Mouse (Mus musculus) myocyte (in vitro differentiated cells): Measurements from ENCODE around the gene Dnase1l3. TPM values are rescaled to one million over a fixed set of nuclear protein-coding genes. Genes with fewer than 3 reads are reported as not detected.

ENCODE experiments used
- H3K27me3 ChIP-seq: one replicate; pipeline ENCODE4 v1.6.1; 2011; ENCODE audit not compliant: control insufficient read depth, insufficient read depth, insufficient read length
- H3K36me3 ChIP-seq: one replicate; pipeline ENCODE4 v1.6.1; 2011; ENCODE audit not compliant: control insufficient read depth, insufficient read depth
- H3K4me2 ChIP-seq: one replicate; pipeline ENCODE4 v1.6.1; 2011; ENCODE audit warnings: low read depth, control low read depth
- H3K4me3 ChIP-seq: one replicate; pipeline ENCODE4 v1.5.1; 2011; ENCODE audit warnings: mild to moderate bottlenecking, control low read depth, moderate library complexity
- H3K79me2 ChIP-seq: one replicate; pipeline ENCODE4 v1.6.1; 2011; ENCODE audit not compliant: control insufficient read depth, insufficient read depth
- H3ac ChIP-seq: one replicate; pipeline ENCODE4 v1.6.1; 2011; ENCODE audit not compliant: control insufficient read depth, insufficient read length
- CEBPB ChIP-seq: IDR thresholded peaks from 2 replicates; pipeline ENCODE4 v1.6.1; 2011; ENCODE audit warnings: mild to moderate bottlenecking, moderate library complexity; ENCODE audit not compliant: poor library complexity, insufficient read depth, severe bottlenecking
- MAX ChIP-seq: IDR thresholded peaks from one replicate; pipeline ENCODE4 v1.6.1; 2011; ENCODE audit warnings: low read depth, mild to moderate bottlenecking, control low read depth
- MYOD1 ChIP-seq, 3 experiments: IDR thresholded peaks; one replicate each; pipeline ENCODE4 v1.6.1; 2011; ENCODE audit warnings: control low read depth in 2 of 3, low read depth in 2 of 3, mild to moderate bottlenecking in 2 of 3, moderate library complexity in 1 of 3; ENCODE audit not compliant: insufficient read length in 2 of 3, control insufficient read depth in 1 of 3
- MYOG ChIP-seq, 3 experiments: IDR thresholded peaks; one replicate each; pipeline ENCODE4 v1.6.1; 2011; ENCODE audit warnings: control low read depth in 2 of 3, low read depth in 2 of 3, mild to moderate bottlenecking in 2 of 3; ENCODE audit not compliant: insufficient read length in 2 of 3, control insufficient read depth in 1 of 3, insufficient read depth in 1 of 3
- POLR2A ChIP-seq: IDR thresholded peaks from one replicate; pipeline ENCODE4 v1.6.1; 2011; ENCODE audit warnings: low read depth, mild to moderate bottlenecking, control low read depth, moderate library complexity; ENCODE audit not compliant: insufficient read length
- POLR2AphosphoS2 ChIP-seq: IDR thresholded peaks from one replicate; pipeline ENCODE4 v1.6.1; 2011; ENCODE audit warnings: low read depth, control low read depth; ENCODE audit not compliant: insufficient read length
- REST ChIP-seq: IDR thresholded peaks from one replicate; pipeline ENCODE4 v1.6.1; 2011; ENCODE audit warnings: mild to moderate bottlenecking, control low read depth, moderate library complexity; ENCODE audit not compliant: insufficient read depth, insufficient read length
- TCF12 ChIP-seq: IDR thresholded peaks from one replicate; pipeline ENCODE4 v1.6.1; 2011; ENCODE audit warnings: mild to moderate bottlenecking, control low read depth; ENCODE audit not compliant: poor library complexity, insufficient read depth, severe bottlenecking
- TCF3 ChIP-seq: IDR thresholded peaks from one replicate; pipeline ENCODE4 v1.6.1; 2011; ENCODE audit warnings: low read depth, control low read depth; ENCODE audit not compliant: insufficient read length
- USF1 ChIP-seq: IDR thresholded peaks from one replicate; pipeline ENCODE4 v1.6.1; 2011; ENCODE audit warnings: low read depth, mild to moderate bottlenecking, control low read depth, moderate library complexity
- polyA plus RNA-seq: library from polyadenylated mRNA; unstranded; fragments of >200 nt; fragmentation: generic; extraction: Trizol; gene quantifications from one replicate; pipeline ENCODE4 v1.2.1, GENCODE M21; 2012; ENCODE audit warnings: missing spikeins

Gene Dnase1l3
- polyA plus RNA-seq, 1 experiment = 0.86 TPM

- TF ChIP-seq TCF3 = no peak
- TF ChIP-seq USF1 = no peak
- no peak for TF ChIP-seq POLR2A
- no peak for TF ChIP-seq MYOD1 (IDR thresholded peaks at IDR 0.05; ENCODE audit: control insufficient read depth in 1 of 3, insufficient read length in 2 of 3, low read depth in 2 of 3)
- TF ChIP-seq MAX = no peak
- no peak for TF ChIP-seq CEBPB
- TF ChIP-seq POLR2AphosphoS2 = no peak
- TF ChIP-seq REST = no peak
- no peak for TF ChIP-seq TCF12
- Histone ChIP-seq H3K4me3 (no peak overlapping the region), H3K79me2 (no peaks in the 10 kb centered on the region), H3ac (no peak overlapping the region), H3K36me3 (peaks cover 43% of the 10 kb centered on the region), H3K4me2 (no peak overlapping the region), H3K27me3 (no peaks in the 10 kb centered on the region)
Measured at GRCm38 (mm10) chr14:7919309-7919708, 75.1 kb downstream of the Dnase1l3 start.

DNA sequence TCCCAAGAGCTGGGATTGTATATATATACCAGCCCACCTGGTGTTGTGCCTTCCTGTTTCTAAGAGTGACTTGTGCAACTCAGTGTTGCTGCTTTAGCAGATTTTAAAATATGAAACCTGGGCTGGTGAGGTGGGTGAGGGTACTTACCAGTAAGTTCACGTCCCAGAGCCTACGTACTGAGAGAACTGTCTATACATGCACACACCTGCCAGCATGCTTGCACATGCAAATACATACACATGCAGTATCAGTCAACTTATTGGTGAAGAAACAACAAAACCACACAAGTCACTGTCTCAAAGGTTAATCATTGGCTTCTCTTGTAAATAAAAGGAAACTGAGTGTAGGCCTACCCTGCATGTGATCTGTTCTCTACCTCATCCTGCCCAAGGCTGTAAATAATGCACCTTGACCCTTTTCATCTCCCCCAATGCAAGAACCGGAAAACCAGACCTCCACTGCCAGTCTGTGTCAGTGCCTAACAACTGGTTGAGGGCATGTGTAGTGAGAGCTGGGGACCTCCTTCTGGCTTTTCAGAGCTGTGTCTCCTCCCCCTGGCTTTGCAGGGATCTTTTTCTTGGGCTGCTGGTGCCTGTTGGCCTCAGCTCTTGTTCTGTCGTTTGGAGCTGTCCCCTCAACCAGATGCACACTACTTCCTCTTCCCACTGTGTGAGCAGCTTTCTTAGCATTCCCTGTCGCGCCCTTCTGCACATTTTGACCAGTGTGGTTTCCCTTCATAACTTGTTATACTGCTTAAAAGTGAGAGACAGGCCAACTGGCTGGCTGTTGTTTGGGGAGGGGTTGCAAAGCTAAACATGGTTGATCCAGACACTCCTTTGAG is 76.0 kb downstream of the Dnase1l3 start:
- TF ChIP-seq POLR2AphosphoS2 (no peak), MAX (no peak), REST (no peak), MYOG (IDR thresholded peaks at IDR 0.05; ENCODE audit: control insufficient read depth in 1 of 3, insufficient read depth in 1 of 3, insufficient read length in 2 of 3, low read depth in 2 of 3) (no peak)
- H3K4me2 ChIP-seq = no peak overlapping the region
- H3K79me2 ChIP-seq = no peaks in the 10 kb centered on the region
- no peaks in the 10 kb centered on the region for H3K27me3 ChIP-seq
- H3K4me3 ChIP-seq = no peak overlapping the region
- H3K36me3 ChIP-seq = peaks cover 45% of the 10 kb centered on the region
- H3ac ChIP-seq = no peak overlapping the region

Other genes starting within 250 kb of the Dnase1l3 start
- gene Gm26661, start 203.0 kb downstream of the Dnase1l3 start, polyA plus RNA-seq = not detected
- 54.5 TPM for gene Flnb, start 176.6 kb downstream of the Dnase1l3 start, polyA plus RNA-seq
- not detected for gene Gm45521, start 37.3 kb downstream of the Dnase1l3 start, polyA plus RNA-seq
- 10.5 TPM for gene Abhd6, start 8.3 kb upstream of the Dnase1l3 start, polyA plus RNA-seq
- 22.2 TPM for gene Rpp14, start 85.8 kb upstream of the Dnase1l3 start, polyA plus RNA-seq
- 10.5 TPM for gene Pxk, start 103.6 kb upstream of the Dnase1l3 start, polyA plus RNA-seq
- 193 TPM for gene Pdhb, start 178.5 kb upstream of the Dnase1l3 start, polyA plus RNA-seq
- 6.3 TPM for gene Kctd6, start 219.6 kb upstream of the Dnase1l3 start, polyA plus RNA-seq